Mouse (Mus musculus): ENCODE results near the gene Tirap. TPM values are rescaled to one million over a fixed set of nuclear protein-coding genes. Genes with fewer than 3 reads are reported as not detected.

Gene Tirap
- polyA plus RNA-seq, 1 experiment from 2014 or later, result 11.9 TPM

GRCm38 (mm10) chr9:35135575-35135974 lies 64.5 kb downstream of the Tirap start:
- H3K27ac ChIP-seq, result no peak overlapping the region
- H3K4me3 ChIP-seq (replicated peaks), result no peak overlapping the region
- H3K27me3 ChIP-seq, result no peaks in the 10 kb centered on the region
- no peaks in the 10 kb centered on the region for H3K9me3 ChIP-seq
- no peak for ATAC-seq (ENCODE audit: low FRiP score)
- no peak overlapping the region for H3K4me2 ChIP-seq
- H3K9ac ChIP-seq, result no peak overlapping the region
- 0 out of 2 replicates have a peak, but pooled peaks cover 5% of the 10 kb centered on the region for H3K36me3 ChIP-seq (replicated peaks)
- H3K4me1 ChIP-seq, result no peaks in the 10 kb centered on the region
- 82% methylated on average over 6 of the region's 6 CpGs for WGBS

Other genes with a start within 250 kb of the Tirap start
- 9.9 and 12.1 TPM in 2 replicates for gene St3gal4, start 81.0 kb downstream of the Tirap start, polyA plus RNA-seq (2016; fragmentation: Nextera tagmentation; extraction: Ambion mirVana)
- 90.1 and 102 TPM in 2 replicates for gene Dcps, start 24.2 kb downstream of the Tirap start, polyA plus RNA-seq (2016; fragmentation: Nextera tagmentation; extraction: Ambion mirVana)
- gene Srpr, start 116 bp downstream of the Tirap start, polyA plus RNA-seq (2016; fragmentation: Nextera tagmentation; extraction: Ambion mirVana), result 81.3 and 82.6 TPM in 2 replicates
- 45.6 and 49.0 TPM in 2 replicates for gene Foxred1, start 10.8 kb upstream of the Tirap start, polyA plus RNA-seq (2016; fragmentation: Nextera tagmentation; extraction: Ambion mirVana)
- gene Fam118b, start 67.5 kb upstream of the Tirap start, polyA plus RNA-seq (2016; fragmentation: Nextera tagmentation; extraction: Ambion mirVana), result 73.9 TPM in 2 replicates
- gene Rpusd4, start 67.6 kb upstream of the Tirap start, polyA plus RNA-seq (2016; fragmentation: Nextera tagmentation; extraction: Ambion mirVana), result 25.6 and 27.9 TPM in 2 replicates
- 23.4 and 23.7 TPM in 2 replicates for gene Cdon, start 220.8 kb upstream of the Tirap start, polyA plus RNA-seq (2016; fragmentation: Nextera tagmentation; extraction: Ambion mirVana)

Measured in forebrain, embryonic 12.5 days (tissue).